In genomic region chr11:84701319-84702175, GRCm38 (mm10) we compare ENCODE assay signal across 11 mouse cellular contexts.
DNase-seq lines count a peak whose midpoint lies in the region; ATAC-seq and TF ChIP-seq lines count a peak whose summit lies in the region.
"Had no signal": no experiment of that assay in that cellular context is flagged by ENCODE, and none has a peak within 500 bp of the region (broad histone marks: within the 10 kb centered on the region; RNA-seq: fewer than 3 reads in every experiment).

No protein-coding gene starts in this region.

- no peaks in the 10 kb centered on the region for H3K36me3 ChIP-seq in intestine, embryonic 15.5 days
- no peaks in the 10 kb centered on the region for H3K36me3 ChIP-seq in intestine, postnatal 0 days (ENCODE audit: control insufficient read depth, insufficient read depth)
- H3K36me3 ChIP-seq in hindbrain, embryonic 12.5 days, result no peaks in the 10 kb centered on the region
- H3K36me3 ChIP-seq in midbrain, embryonic 13.5 days, result no peaks in the 10 kb centered on the region

- H3K4me1 ChIP-seq in intestine, embryonic 15.5 days (replicated peaks), result peaks cover 7% of the 10 kb centered on the region; the same call in 1 of the 2 replicates
- H3K4me1 ChIP-seq in intestine, postnatal 0 days (replicated peaks; ENCODE audit: control insufficient read depth, insufficient read depth, low read length), result no peaks in the 10 kb centered on the region
- H3K4me1 ChIP-seq in hindbrain, embryonic 12.5 days, result peaks cover 29% of the 10 kb centered on the region
- H3K4me1 ChIP-seq in midbrain, embryonic 13.5 days (replicated peaks), result peaks cover 56% of the 10 kb centered on the region

- no peaks in the 10 kb centered on the region for H3K9me3 ChIP-seq in intestine, embryonic 15.5 days
- H3K9me3 ChIP-seq in intestine, postnatal 0 days (ENCODE audit: control insufficient read depth), result no peaks in the 10 kb centered on the region
- no peaks in the 10 kb centered on the region for H3K9me3 ChIP-seq in hindbrain, embryonic 12.5 days (replicated peaks)
- H3K9me3 ChIP-seq in midbrain, embryonic 13.5 days, result no peaks in the 10 kb centered on the region

- intact Hi-C loops in left cerebral cortex, adult 2 months (cut with DNase I), result no loop called here

- H3K4me3 ChIP-seq in intestine, embryonic 15.5 days (replicated peaks), result no peak overlapping the region
- no peak overlapping the region for H3K4me3 ChIP-seq in intestine, postnatal 0 days (ENCODE audit: low read depth, low read length)
- no peak overlapping the region for H3K4me3 ChIP-seq in hindbrain, embryonic 12.5 days
- H3K4me3 ChIP-seq in midbrain, embryonic 13.5 days (replicated peaks), result 0 out of 2 replicates have a peak overlapping the region, but pooled peaks have one; percentile 13
- no peak overlapping the region for H3K4me3 ChIP-seq in left cerebral cortex, adult 2 months

- TF ChIP-seq CTCF in intestine, postnatal 0 days (IDR thresholded peaks at IDR 0.05; ENCODE audit: low read depth), result no peak
- TF ChIP-seq CTCF in left cerebral cortex, adult 2 months (IDR thresholded peaks at IDR 0.05), result no peak

- no peak for ATAC-seq in intestine, embryonic 15.5 days
- ATAC-seq in intestine, postnatal 0 days, result no peak
- peak; percentile 58 for ATAC-seq in hindbrain, embryonic 12.5 days (ENCODE audit: low FRiP score)
- ATAC-seq in midbrain, embryonic 13.5 days, result peak; percentile 80

- no peak overlapping the region for H3K27ac ChIP-seq in intestine, embryonic 15.5 days
- H3K27ac ChIP-seq in intestine, postnatal 0 days (ENCODE audit: low read depth, low read length), result no peak overlapping the region
- peak overlapping the region; percentile 73 for H3K27ac ChIP-seq in hindbrain, embryonic 12.5 days
- peak overlapping the region; percentile 85 for H3K27ac ChIP-seq in midbrain, embryonic 13.5 days
- no peak overlapping the region for H3K27ac ChIP-seq in left cerebral cortex, adult 2 months

- peaks cover 6% of the 10 kb centered on the region for H3K27me3 ChIP-seq in intestine, embryonic 15.5 days (replicated peaks)
- no peaks in the 10 kb centered on the region; the same call in 1 of the 2 replicates for H3K27me3 ChIP-seq in intestine, postnatal 0 days (replicated peaks; ENCODE audit: control insufficient read depth, insufficient read depth, low read length)
- H3K27me3 ChIP-seq in hindbrain, embryonic 12.5 days, result peaks cover 15% of the 10 kb centered on the region
- H3K27me3 ChIP-seq in midbrain, embryonic 13.5 days, result peaks cover 49% of the 10 kb centered on the region

- peak overlapping the region; percentile 33 for H3K4me2 ChIP-seq in intestine, embryonic 15.5 days (replicated peaks)
- no peak overlapping the region for H3K4me2 ChIP-seq in intestine, postnatal 0 days (replicated peaks; ENCODE audit: low read depth)
- peak overlapping the region; percentile 44 for H3K4me2 ChIP-seq in hindbrain, embryonic 12.5 days (replicated peaks)
- peak overlapping the region; percentile 46 for H3K4me2 ChIP-seq in midbrain, embryonic 13.5 days (replicated peaks)

- peak; percentile 45 for DNase-seq in embryo, embryonic 10 days (ENCODE audit: low spot score)
- no peak for DNase-seq in MN1 (ENCODE audit: low spot score)
- no peak for DNase-seq in urinary bladder, adult 18-20 months (ENCODE audit: low spot score in 2 of 2)
- no peak for DNase-seq in left cerebral cortex, adult 2 months (ENCODE audit: extremely low spot score in 1 of 2, low spot score in 2 of 2)
- DNase-seq: heart, adult 11 months; lung, postnatal 10 days; right cerebral cortex, postnatal 14 days had no signal

- WGBS in intestine, embryonic 15.5 days, result 8% methylated on average over 28 of the region's 28 CpGs
- 9% methylated on average over 28 of the region's 28 CpGs for WGBS in intestine, postnatal 0 days
- WGBS in hindbrain, embryonic 12.5 days, result 6% methylated on average over 28 of the region's 28 CpGs
- WGBS in midbrain, embryonic 13.5 days, result 3% methylated on average over 28 of the region's 28 CpGs

- no peak overlapping the region for H3K9ac ChIP-seq in intestine, embryonic 15.5 days
- no peak overlapping the region for H3K9ac ChIP-seq in intestine, postnatal 0 days (ENCODE audit: low read depth, low read length)
- H3K9ac ChIP-seq in hindbrain, embryonic 12.5 days, result no peak overlapping the region; the same call in 1 of the 2 replicates
- H3K9ac ChIP-seq in midbrain, embryonic 13.5 days (replicated peaks), result peak overlapping the region; percentile 28; the same call in 1 of the 2 replicates

Comparison
In these comparisons a context has a peak if more than half of its experiments do, and no peak if none do; other contexts are left out.
1. ATAC-seq: peak in hindbrain, embryonic 12.5 days (single experiment) and midbrain, embryonic 13.5 days (single experiment); none in intestine, embryonic 15.5 days (single experiment) and intestine, postnatal 0 days (single experiment).
2. H3K27ac ChIP-seq: peak in hindbrain, embryonic 12.5 days (single experiment) and midbrain, embryonic 13.5 days (single experiment); none in intestine, embryonic 15.5 days (single experiment), intestine, postnatal 0 days (single experiment) and left cerebral cortex, adult 2 months (single experiment).